Mouse (Mus musculus) thymus, postnatal 10 days (tissue): ENCODE results near the gene Eed.
A peak's percentile ranks its signal among the peaks of the same experiment; 100 is the strongest.

Experiments used
- DNase-seq, 2 experiments: peaks; one replicate each; pipeline ENCODE4 v3.0.0; 2021; ENCODE audit warnings: low spot score in 2 of 2

The Eed gene

DNA sequence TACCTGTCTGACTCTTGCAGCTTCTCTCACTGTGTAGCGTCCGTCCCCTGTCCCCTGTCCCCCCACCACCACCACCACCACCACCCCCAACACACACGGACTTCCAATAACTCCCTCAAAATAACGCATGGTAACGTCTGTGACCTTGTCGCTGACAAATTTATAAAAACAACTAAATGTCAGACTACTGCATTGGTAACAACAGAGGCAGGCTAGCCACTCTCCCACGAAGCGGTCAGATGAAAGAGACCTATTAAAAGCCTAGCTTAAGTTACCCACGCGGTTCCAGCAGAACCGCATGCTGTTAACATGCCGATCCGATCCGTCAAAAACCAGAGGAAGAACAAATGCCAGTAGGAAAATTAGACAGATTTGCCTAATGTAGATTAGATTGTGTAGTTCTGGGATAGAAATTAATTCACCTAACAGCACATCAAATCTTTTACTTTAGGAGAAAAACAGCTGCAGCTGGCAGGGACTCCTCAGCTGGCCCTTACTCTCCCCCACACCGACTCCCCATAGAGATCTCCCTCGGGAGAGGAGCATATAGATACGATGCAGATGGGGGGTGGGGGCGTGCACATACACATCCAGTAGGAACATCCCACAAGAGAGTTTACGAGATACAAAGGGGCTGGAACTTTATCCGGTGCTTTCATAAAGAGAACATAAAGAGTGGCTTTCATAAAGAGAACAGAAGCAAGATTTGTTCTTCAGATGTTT lies 71.7 kb downstream of the Eed start:
- DNase-seq: no peak

DNA sequence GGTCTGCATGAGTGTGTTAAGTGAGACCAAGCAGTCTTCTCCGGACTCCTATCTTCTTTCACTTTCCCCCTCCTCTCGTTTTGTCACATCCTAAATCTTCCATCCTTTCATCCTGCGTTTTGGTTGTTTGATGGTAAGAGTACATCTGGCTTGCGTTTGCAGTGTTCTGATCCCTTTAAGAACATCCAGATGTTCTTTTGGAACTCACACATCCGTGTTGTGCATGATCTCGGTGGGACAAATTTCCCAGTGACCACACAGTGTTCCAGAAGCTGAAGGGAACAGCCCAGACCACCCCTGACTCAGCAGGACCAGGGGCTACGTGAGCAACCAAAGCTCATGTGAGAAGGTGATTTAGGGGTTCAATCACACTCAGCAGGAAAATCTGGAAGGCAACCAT lies 72.4 kb downstream of the Eed start:
- no peak for DNase-seq

DNA sequence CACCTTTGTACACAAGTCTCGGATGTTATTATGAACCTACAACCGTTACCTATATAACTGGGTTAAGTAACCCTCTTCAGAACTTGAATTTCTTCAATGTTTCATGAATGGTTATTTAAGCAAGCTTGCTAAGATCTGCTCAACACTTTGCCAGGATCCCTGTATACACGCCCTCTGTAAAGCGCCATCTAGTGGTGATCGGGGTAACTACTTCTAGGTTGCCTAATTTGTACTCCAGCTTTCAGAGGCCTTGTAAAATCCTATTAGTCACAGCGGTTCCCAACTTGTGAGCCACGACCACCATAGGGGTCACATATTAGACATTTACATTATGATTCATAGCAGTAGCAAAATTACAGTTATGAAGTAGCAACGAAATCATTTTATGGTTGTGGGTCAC lies 72.8 kb downstream of the Eed start:
- DNase-seq: peak; percentile 25 to 68
